Mouse (Mus musculus) MEL (cell line): ENCODE results near the gene Aplp1. TPM values are rescaled to one million over a fixed set of nuclear protein-coding genes. Genes with fewer than 3 reads are reported as not detected.

Experiments
- DNase-seq: peaks from one replicate; pipeline ENCODE4 v3.0.0; 2011; ENCODE audit warnings: low read depth, low spot score
- H3K27ac ChIP-seq: 2 replicates; pipeline ENCODE4 v1.5.1; 2012; ENCODE audit warnings: low read depth, mild to moderate bottlenecking, control low read depth, low read length, moderate library complexity; ENCODE audit not compliant: control insufficient read depth
- H3K27me3 ChIP-seq, 2 experiments: fragments of 150-350 bp in 1 of 2; sonication (generic) in 1 of 2; 2 replicates each; pipeline ENCODE4 v1.6.1; 2012; ENCODE audit warnings: low read length in 2 of 2, mild to moderate bottlenecking in 2 of 2, improper control_type of control experiment in 1 of 2, moderate library complexity in 1 of 2; ENCODE audit not compliant: insufficient read depth in 2 of 2, control insufficient read depth in 1 of 2
- H3K36me3 ChIP-seq, 2 experiments: 2 replicates each; pipeline ENCODE4 v1.6.1; 2012 to 2014; ENCODE audit warnings: low read length in 2 of 2, improper control_type of control experiment in 1 of 2, inconsistent platforms in 1 of 2, mild to moderate bottlenecking in 1 of 2; ENCODE audit not compliant: insufficient read depth in 2 of 2, control insufficient read depth in 1 of 2
- H3K4me1 ChIP-seq, 2 experiments: fragments of 150-350 bp in 1 of 2; sonication (generic) in 1 of 2; 2 replicates each; pipeline ENCODE4 v1.6.1; 2012; ENCODE audit warnings: low read length in 2 of 2, improper control_type of control experiment in 1 of 2, mild to moderate bottlenecking in 1 of 2; ENCODE audit not compliant: insufficient read depth in 2 of 2, control insufficient read depth in 1 of 2
- H3K4me3 ChIP-seq, 2 experiments: fragments of 150-350 bp in 1 of 2; sonication (generic) in 1 of 2; 2 replicates each; pipeline ENCODE4 v1.5.1; 2012; ENCODE audit warnings: low read depth in 2 of 2, low read length in 2 of 2, mild to moderate bottlenecking in 2 of 2, moderate library complexity in 2 of 2, control low read depth in 1 of 2, improper control_type of control experiment in 1 of 2; ENCODE audit not compliant: control insufficient read depth in 1 of 2, insufficient read depth in 1 of 2
- H3K79me2 ChIP-seq: 2 replicates; pipeline ENCODE4 v1.6.1; 2012; ENCODE audit warnings: mild to moderate bottlenecking, low read length, moderate library complexity; ENCODE audit not compliant: control insufficient read depth, poor library complexity, insufficient read depth
- H3K9ac ChIP-seq: 2 replicates; pipeline ENCODE4 v1.6.1; 2012; ENCODE audit warnings: low read depth, mild to moderate bottlenecking, control low read depth, low read length, moderate library complexity; ENCODE audit not compliant: control insufficient read depth, poor library complexity, severe bottlenecking
- H3K9me3 ChIP-seq: fragments of 150-350 bp; sonication (generic); replicated peaks from 2 replicates; pipeline ENCODE4 v1.6.1; 2012; ENCODE audit warnings: mild to moderate bottlenecking, low read length, improper control_type of control experiment, moderate library complexity; ENCODE audit not compliant: insufficient read depth
- BHLHE40 ChIP-seq: IDR thresholded peaks from 2 replicates; pipeline ENCODE4 v1.6.1; 2012; ENCODE audit warnings: low read depth, mild to moderate bottlenecking, inconsistent platforms, low read length, improper control_type of control experiment, borderline replicate concordance
- CHD2 ChIP-seq: IDR thresholded peaks from 2 replicates; pipeline ENCODE4 v1.6.1; 2011; ENCODE audit warnings: low read length, improper control_type of control experiment
- E2F4 ChIP-seq: IDR thresholded peaks from 2 replicates; pipeline ENCODE4 v1.6.1; 2011; ENCODE audit warnings: low read depth, low read length, improper control_type of control experiment, borderline replicate concordance
- ELF1 ChIP-seq: IDR thresholded peaks from 2 replicates; pipeline ENCODE4 v1.6.1; 2014; ENCODE audit warnings: low read depth, mild to moderate bottlenecking, inconsistent platforms, low read length, improper control_type of control experiment, moderate library complexity
- EP300 ChIP-seq, 2 experiments: IDR thresholded peaks; 2 replicates each; pipeline ENCODE4 v1.6.1; 2011; ENCODE audit warnings: improper control_type of control experiment in 2 of 2, low read length in 2 of 2, low read depth in 1 of 2, mild to moderate bottlenecking in 1 of 2
- ETS1 ChIP-seq: IDR thresholded peaks from 2 replicates; pipeline ENCODE4 v1.6.1; 2012; ENCODE audit warnings: low read depth, mild to moderate bottlenecking, inconsistent platforms, low read length, improper control_type of control experiment, moderate library complexity
- GATA1 ChIP-seq: IDR thresholded peaks from 2 replicates; pipeline ENCODE4 v1.6.1; 2011; ENCODE audit warnings: low read depth, low read length, improper control_type of control experiment
- JUND ChIP-seq: IDR thresholded peaks from 2 replicates; pipeline ENCODE4 v1.6.1; 2011; ENCODE audit warnings: low read depth, mild to moderate bottlenecking, improper control_type of control experiment, low read length
- KAT2A ChIP-seq: conservative IDR thresholded peaks from 2 replicates; pipeline ENCODE4 v1.6.1; 2012; ENCODE audit warnings: low read depth, low read length, improper control_type of control experiment, inconsistent platforms
- MAFK ChIP-seq: IDR thresholded peaks from 2 replicates; pipeline ENCODE4 v1.6.1; 2011; ENCODE audit warnings: low read depth, mild to moderate bottlenecking, low read length, improper control_type of control experiment, borderline replicate concordance
- MAX ChIP-seq: IDR thresholded peaks from 2 replicates; pipeline ENCODE4 v1.6.1; 2011; ENCODE audit warnings: low read length, improper control_type of control experiment
- MEF2A ChIP-seq: IDR thresholded peaks from 2 replicates; pipeline ENCODE4 v1.6.1; 2014; ENCODE audit warnings: low read depth, mild to moderate bottlenecking, inconsistent platforms, low read length, improper control_type of control experiment; ENCODE audit not compliant: poor library complexity, insufficient replicate concordance, severe bottlenecking; ENCODE audit errors: extremely low read depth
- NELFE ChIP-seq: IDR thresholded peaks from 2 replicates; pipeline ENCODE4 v1.6.1; 2011; ENCODE audit warnings: low read depth, low read length, improper control_type of control experiment
- POLR2A ChIP-seq, 2 experiments: IDR thresholded peaks; 2 replicates each; pipeline ENCODE4 v1.6.1; 2011 to 2012; ENCODE audit warnings: low read length in 2 of 2, mild to moderate bottlenecking in 2 of 2, control low read depth in 1 of 2, improper control_type of control experiment in 1 of 2, low read depth in 1 of 2, moderate library complexity in 1 of 2; ENCODE audit not compliant: control insufficient read depth in 1 of 2, insufficient read depth in 1 of 2, poor library complexity in 1 of 2
- POLR2AphosphoS5 ChIP-seq: IDR thresholded peaks from 2 replicates; pipeline ENCODE4 v1.6.1; 2012; ENCODE audit warnings: low read depth, borderline replicate concordance, mild to moderate bottlenecking, inconsistent platforms, low read length, moderate library complexity, mixed read lengths
- RAD21 ChIP-seq: IDR thresholded peaks from 2 replicates; pipeline ENCODE4 v1.6.1; 2011; ENCODE audit warnings: mild to moderate bottlenecking, low read depth, low read length, improper control_type of control experiment
- SIN3A ChIP-seq: IDR thresholded peaks from 2 replicates; pipeline ENCODE4 v1.6.1; 2012; ENCODE audit warnings: low read length, improper control_type of control experiment, inconsistent platforms
- TBP ChIP-seq: IDR thresholded peaks from 2 replicates; pipeline ENCODE4 v1.8.0; 2011; ENCODE audit warnings: low read depth, low read length, improper control_type of control experiment
- TCF12 ChIP-seq: IDR thresholded peaks from 2 replicates; pipeline ENCODE4 v1.6.1; 2014; ENCODE audit warnings: low read depth, mild to moderate bottlenecking, inconsistent platforms, low read length, improper control_type of control experiment, moderate library complexity
- USF1 ChIP-seq: IDR thresholded peaks from 2 replicates; pipeline ENCODE4 v1.6.1; 2014; ENCODE audit warnings: low read depth, mild to moderate bottlenecking, inconsistent platforms, low read length, improper control_type of control experiment, moderate library complexity
- USF2 ChIP-seq, 2 experiments: IDR thresholded peaks; 2 replicates each; pipeline ENCODE4 v1.6.1; 2011 to 2012; ENCODE audit warnings: improper control_type of control experiment in 2 of 2, low read length in 2 of 2, borderline replicate concordance in 1 of 2, inconsistent platforms in 1 of 2, low read depth in 1 of 2, mild to moderate bottlenecking in 1 of 2; ENCODE audit not compliant: insufficient read depth in 1 of 2
- ZC3H11A ChIP-seq: IDR thresholded peaks from 2 replicates; pipeline ENCODE4 v1.6.1; 2012; ENCODE audit warnings: low read depth, mild to moderate bottlenecking, inconsistent platforms, low read length, improper control_type of control experiment
- ZMIZ1 ChIP-seq: IDR thresholded peaks from 2 replicates; pipeline ENCODE4 v1.6.1; 2012; ENCODE audit warnings: low read depth, mild to moderate bottlenecking, inconsistent platforms, low read length, improper control_type of control experiment, moderate library complexity
- ZNF384 ChIP-seq: IDR thresholded peaks from 2 replicates; pipeline ENCODE4 v1.6.1; 2012; ENCODE audit warnings: low read depth, mild to moderate bottlenecking, inconsistent platforms, low read length, improper control_type of control experiment
- polyA plus RNA-seq, 2 experiments: library from polyadenylated mRNA; stranded (reverse) in 1 of 2; unstranded in 1 of 2; fragments of >175 nt in 1 of 2; fragments of >200 nt in 1 of 2; gene quantifications; 2 replicates each; pipeline versions ENCODE4 v1.2.1 to v1.2.4; 2012; ENCODE audit warnings: low replicate concordance in 2 of 2, low read depth in 1 of 2; ENCODE audit not compliant: insufficient read length in 2 of 2, insufficient read depth in 1 of 2, missing spikeins in 1 of 2
- total RNA-seq: library from RNA; depleted of rRNA; stranded (reverse); fragments of 300-350 nt; gene quantifications from 2 replicates; pipeline ENCODE4 v1.2.3, GENCODE M21; 2012

The Aplp1 gene
- total and polyA plus RNA-seq, 3 experiments: 1.9 to 7.1 TPM; not detected in 1

DNA sequence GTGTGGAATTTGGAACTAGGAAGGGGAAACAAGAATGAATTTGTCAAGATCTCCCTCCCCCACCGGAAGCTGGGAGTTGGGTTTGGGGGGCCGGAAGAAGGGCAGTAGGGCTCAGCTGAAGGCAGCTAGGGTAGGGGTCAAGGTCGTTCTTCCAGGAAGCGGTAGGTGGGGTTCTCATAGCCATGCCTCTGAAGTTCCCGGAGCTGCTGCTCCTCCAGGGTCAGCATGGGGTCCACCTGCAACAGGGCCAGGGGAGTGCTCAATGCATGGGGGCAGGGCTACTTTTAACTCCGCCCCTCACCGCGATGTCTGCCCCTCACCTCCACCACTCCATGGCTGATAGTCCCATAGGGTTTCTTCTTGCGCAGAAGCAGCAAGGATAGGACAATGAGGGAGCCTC is 10.2 kb downstream of the Aplp1 start:
- no peaks in the 10 kb centered on the region for H3K4me1 ChIP-seq
- H3K4me3 ChIP-seq: no peak overlapping the region
- H3K27ac ChIP-seq: no peak overlapping the region
- no peaks in the 10 kb centered on the region for H3K79me2 ChIP-seq
- DNase-seq: no peak
- H3K27me3 ChIP-seq: no peaks in the 10 kb centered on the region
- no peak overlapping the region for H3K9ac ChIP-seq
- H3K36me3 ChIP-seq: no peaks in the 10 kb centered on the region
- no peaks in the 10 kb centered on the region for H3K9me3 ChIP-seq
- no peak for TF ChIP-seq ZNF384
- no peak for TF ChIP-seq ETS1
- TF ChIP-seq USF1: no peak
- no peak for TF ChIP-seq TCF12
- no peak for TF ChIP-seq CHD2
- TF ChIP-seq ZMIZ1: no peak
- no peak for TF ChIP-seq RAD21
- no peak for TF ChIP-seq SIN3A
- no peak for TF ChIP-seq MEF2A
- no peak for TF ChIP-seq MAFK
- no peak for TF ChIP-seq JUND
- no peak for TF ChIP-seq MAX
- no peak for TF ChIP-seq NELFE
- TF ChIP-seq USF2 (IDR thresholded peaks at IDR 0.05; ENCODE audit: borderline replicate concordance in 1 of 2, insufficient read depth in 1 of 2, low read depth in 1 of 2, low read length in 2 of 2): no peak
- TF ChIP-seq KAT2A: no peak
- TF ChIP-seq ELF1: no peak
- TF ChIP-seq ZC3H11A: no peak

DNA sequence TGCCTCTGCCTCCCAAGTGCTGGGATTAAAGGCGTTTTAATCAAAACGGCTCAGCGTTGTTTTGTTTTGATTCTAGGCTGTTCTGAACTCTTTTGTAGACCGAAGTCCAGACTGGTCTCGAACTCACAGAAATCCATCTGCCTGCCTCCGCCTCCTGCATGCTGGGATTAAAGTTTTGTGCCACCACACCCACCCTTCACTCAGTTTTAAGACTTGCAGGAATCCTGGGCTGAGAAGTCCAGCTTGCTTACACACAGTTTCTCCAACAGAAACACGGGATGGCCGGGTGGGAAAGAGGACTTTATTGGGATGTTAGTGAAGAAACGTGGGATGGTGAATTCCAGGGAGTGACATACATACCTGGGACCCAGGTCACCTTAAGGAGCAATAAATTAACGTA is 10.6 kb downstream of the Aplp1 start:
- Histone ChIP-seq H3K9me3 (no peaks in the 10 kb centered on the region), H3K27ac (no peak overlapping the region), H3K79me2 (no peaks in the 10 kb centered on the region), H3K27me3 (no peaks in the 10 kb centered on the region), H3K36me3 (no peaks in the 10 kb centered on the region), H3K4me3 (no peak overlapping the region), H3K4me1 (no peaks in the 10 kb centered on the region), H3K9ac (no peak overlapping the region)
- DNase-seq: no peak
- no peak for TF ChIP-seq USF2 (IDR thresholded peaks at IDR 0.05; ENCODE audit: borderline replicate concordance in 1 of 2, insufficient read depth in 1 of 2, low read depth in 1 of 2, low read length in 2 of 2)
- no peak for TF ChIP-seq ZNF384
- no peak for TF ChIP-seq E2F4
- TF ChIP-seq BHLHE40: no peak
- TF ChIP-seq ETS1: no peak
- TF ChIP-seq TCF12: no peak
- no peak for TF ChIP-seq POLR2A (IDR thresholded peaks at IDR 0.05; ENCODE audit: control insufficient read depth in 1 of 2, insufficient read depth in 1 of 2, low read depth in 1 of 2, low read length in 2 of 2, poor library complexity in 1 of 2)
- TF ChIP-seq EP300 (IDR thresholded peaks at IDR 0.05; ENCODE audit: low read depth in 1 of 2, low read length in 2 of 2): no peak
- no peak for TF ChIP-seq GATA1
- TF ChIP-seq SIN3A: no peak
- no peak for TF ChIP-seq TBP
- TF ChIP-seq POLR2AphosphoS5: no peak
